Mouse (Mus musculus): ENCODE results near the gene Amotl2. TPM values are rescaled to one million over a fixed set of nuclear protein-coding genes. Genes with fewer than 3 reads are reported as not detected.

Gene Amotl2
- polyA plus RNA-seq, 1 experiment = 17.8 TPM

DNA sequence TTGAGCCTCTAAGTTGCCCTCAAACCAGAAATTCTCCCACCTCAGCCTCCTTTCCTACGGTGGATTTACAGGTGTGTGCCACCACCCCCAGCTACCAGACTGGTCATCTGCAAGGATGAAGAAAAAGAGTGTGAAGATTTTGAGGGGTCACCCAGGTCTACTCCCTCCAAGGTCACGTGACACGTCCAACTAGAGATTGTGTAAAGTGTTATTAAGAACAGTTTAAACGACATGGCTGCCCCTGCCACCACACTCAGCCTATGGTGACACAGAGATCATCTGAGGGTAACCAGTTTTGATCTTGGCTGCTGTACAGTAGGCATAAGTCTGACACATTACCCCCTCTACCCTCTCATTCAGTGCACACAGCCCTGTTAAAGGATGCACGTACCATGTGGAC, 17.0 kb downstream of the Amotl2 start:
- TF ChIP-seq GATA1 (IDR thresholded peaks at IDR 0.05; ENCODE audit: borderline replicate concordance, low read length) (no peak), FLI1 (IDR thresholded peaks at IDR 0.05; ENCODE audit: low read length) (no peak)
- Histone ChIP-seq H3K4me3 (replicated peaks) (no peak overlapping the region), H3K36me3 (replicated peaks; ENCODE audit: low read length) (peaks cover 56% of the 10 kb centered on the region), H3K4me1 (peaks cover 77% of the 10 kb centered on the region), H3K9me3 (no peaks in the 10 kb centered on the region), H3K27me3 (replicated peaks) (peaks cover 10% of the 10 kb centered on the region)

DNA sequence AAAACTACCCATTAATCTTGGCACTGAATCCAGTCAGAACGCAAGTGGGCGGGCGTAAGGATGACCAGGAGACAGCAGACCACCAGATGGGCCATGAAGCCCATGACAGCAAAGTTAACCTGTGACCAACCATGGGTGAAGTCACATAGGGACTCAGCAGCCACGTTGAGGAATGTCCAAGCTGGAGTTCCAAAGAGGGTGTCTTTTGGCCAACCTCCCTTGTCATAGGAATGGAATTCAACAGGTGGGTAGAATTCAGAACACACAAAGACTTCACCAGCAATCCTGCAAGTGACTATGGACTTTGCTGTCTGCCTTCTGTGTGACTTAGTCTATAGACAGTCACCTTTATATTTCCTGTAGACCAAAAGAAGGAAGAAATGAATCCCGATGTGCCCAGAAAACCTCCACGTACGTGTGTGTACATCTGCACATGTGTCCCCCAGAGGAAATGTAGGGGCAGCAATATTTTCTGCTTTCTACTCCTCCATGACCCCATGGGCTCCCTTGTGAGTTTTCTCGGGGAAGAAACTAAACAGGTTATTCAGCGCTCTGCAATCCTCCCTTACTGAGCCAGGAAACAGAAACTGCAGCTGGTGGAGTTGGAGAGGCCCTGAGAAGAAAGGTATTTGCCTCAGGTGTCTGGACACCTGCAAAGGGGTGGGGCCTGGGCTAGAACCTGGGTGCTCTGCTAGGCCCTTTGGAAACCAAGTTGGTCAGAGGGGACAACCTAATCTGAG, 17.7 kb downstream of the Amotl2 start:
- H3K36me3 ChIP-seq (replicated peaks; ENCODE audit: low read length) = peaks cover 49% of the 10 kb centered on the region
- peaks cover 11% of the 10 kb centered on the region for H3K27me3 ChIP-seq (replicated peaks)
- H3K4me3 ChIP-seq (replicated peaks) = no peak overlapping the region
- H3K9me3 ChIP-seq = no peaks in the 10 kb centered on the region
- TF ChIP-seq GATA1 (IDR thresholded peaks at IDR 0.05; ENCODE audit: borderline replicate concordance, low read length) = no peak
- peaks cover 72% of the 10 kb centered on the region for H3K4me1 ChIP-seq

DNA sequence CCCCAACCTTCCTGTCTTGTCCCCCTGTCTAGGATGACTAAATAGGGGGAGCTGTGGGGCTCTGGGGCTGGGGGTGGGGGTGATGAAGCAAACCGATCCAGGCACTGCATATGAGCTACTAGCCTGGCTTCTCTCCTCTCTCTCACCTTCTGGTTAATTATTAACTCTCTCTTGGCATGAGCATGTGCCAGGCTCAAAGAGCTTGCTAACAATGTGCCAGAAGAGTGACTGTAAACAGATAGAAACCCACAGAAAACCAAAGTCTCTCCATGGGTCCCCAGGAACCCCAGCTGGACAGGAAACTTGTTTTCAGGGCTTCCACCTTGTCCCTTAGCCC, 18.2 kb downstream of the Amotl2 start:
- Histone ChIP-seq H3K27me3 (replicated peaks) (peaks cover 15% of the 10 kb centered on the region), H3K4me3 (replicated peaks) (no peak overlapping the region), H3K4me1 (peaks cover 66% of the 10 kb centered on the region), H3K36me3 (replicated peaks; ENCODE audit: low read length) (peaks cover 43% of the 10 kb centered on the region), H3K9me3 (no peaks in the 10 kb centered on the region)
- TF ChIP-seq GATA1 (IDR thresholded peaks at IDR 0.05; ENCODE audit: borderline replicate concordance, low read length) (no peak), FLI1 (IDR thresholded peaks at IDR 0.05; ENCODE audit: low read length) (no peak)

DNA sequence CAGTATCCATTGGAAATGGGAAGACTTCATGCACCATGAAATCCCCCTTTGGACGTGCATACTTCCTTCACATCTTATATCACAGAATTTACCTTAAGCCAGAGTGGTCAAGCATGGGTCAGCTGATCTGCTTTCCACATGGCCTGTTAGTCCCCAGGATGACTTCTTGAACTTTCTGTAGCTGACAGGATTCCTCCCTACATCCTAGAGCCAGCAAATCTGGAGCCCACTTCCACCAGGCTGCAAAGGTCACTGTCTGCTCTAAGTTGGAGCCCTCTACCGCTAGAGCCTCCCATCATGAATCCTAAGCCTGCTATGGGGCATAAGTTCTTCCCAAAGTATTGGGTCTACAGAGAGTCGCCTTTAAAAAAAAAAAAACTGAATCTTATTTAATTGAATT, 18.8 kb downstream of the Amotl2 start:
- Histone ChIP-seq H3K36me3 (replicated peaks; ENCODE audit: low read length) (peaks cover 38% of the 10 kb centered on the region), H3K27me3 (replicated peaks) (peaks cover 17% of the 10 kb centered on the region), H3K4me1 (peaks cover 61% of the 10 kb centered on the region), H3K4me3 (replicated peaks) (no peak overlapping the region), H3K9me3 (no peaks in the 10 kb centered on the region)
- TF ChIP-seq FLI1 (IDR thresholded peaks at IDR 0.05; ENCODE audit: low read length) (no peak), GATA1 (IDR thresholded peaks at IDR 0.05; ENCODE audit: borderline replicate concordance, low read length) (no peak)

DNA sequence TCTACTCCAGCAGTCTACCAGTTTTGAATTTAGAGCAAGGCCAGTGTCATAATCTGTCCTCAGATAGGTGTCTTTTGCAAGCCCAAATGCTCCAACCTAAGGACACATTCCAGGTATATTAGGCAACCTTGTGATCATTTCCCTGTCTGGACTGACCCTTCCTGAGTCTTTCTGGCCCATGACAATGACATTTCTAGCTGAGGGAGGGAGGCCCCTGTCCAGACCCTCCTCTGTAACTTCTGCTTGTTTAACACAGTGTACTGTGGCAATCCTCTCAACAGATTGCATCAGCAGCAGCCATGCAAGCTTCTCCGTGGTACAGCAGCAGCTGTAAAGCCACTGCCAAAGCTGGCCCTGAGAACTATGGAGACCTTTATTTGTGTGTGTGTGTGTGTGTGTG, 19.5 kb downstream of the Amotl2 start:
- H3K27me3 ChIP-seq (replicated peaks) = peaks cover 23% of the 10 kb centered on the region
- H3K9me3 ChIP-seq = no peaks in the 10 kb centered on the region
- peaks cover 54% of the 10 kb centered on the region for H3K4me1 ChIP-seq
- peaks cover 32% of the 10 kb centered on the region for H3K36me3 ChIP-seq (replicated peaks; ENCODE audit: low read length)
- no peak for TF ChIP-seq FLI1 (IDR thresholded peaks at IDR 0.05; ENCODE audit: low read length)
- no peak for TF ChIP-seq GATA1 (IDR thresholded peaks at IDR 0.05; ENCODE audit: borderline replicate concordance, low read length)
- H3K4me3 ChIP-seq (replicated peaks) = no peak overlapping the region

DNA sequence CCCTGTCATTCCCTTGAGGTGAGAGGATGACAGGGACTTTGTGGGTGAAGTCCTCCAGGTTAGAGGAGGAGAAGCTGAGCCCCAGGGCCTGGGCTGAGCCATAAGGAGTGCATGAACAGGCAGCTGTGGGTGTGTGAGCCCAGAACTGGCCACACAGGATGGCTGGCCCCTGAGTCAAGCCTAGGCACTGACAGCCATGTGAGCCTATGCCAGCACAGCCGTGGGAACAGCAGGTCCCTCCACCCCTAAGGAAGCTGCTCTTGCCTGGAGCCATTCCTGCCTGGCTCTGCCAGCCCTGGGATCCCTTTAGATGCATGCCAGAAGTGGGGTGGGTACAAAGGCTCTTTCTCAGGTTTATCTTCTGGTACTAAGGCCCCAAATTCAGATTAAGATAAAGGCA, 20.9 kb downstream of the Amotl2 start:
- H3K9me3 ChIP-seq = no peaks in the 10 kb centered on the region
- H3K4me1 ChIP-seq = peaks cover 40% of the 10 kb centered on the region
- H3K27me3 ChIP-seq (replicated peaks) = peaks cover 30% of the 10 kb centered on the region
- no peak overlapping the region for H3K4me3 ChIP-seq (replicated peaks)
- TF ChIP-seq GATA1 (IDR thresholded peaks at IDR 0.05; ENCODE audit: borderline replicate concordance, low read length) (no peak), FLI1 (IDR thresholded peaks at IDR 0.05; ENCODE audit: low read length) (no peak)
- peaks cover 18% of the 10 kb centered on the region for H3K36me3 ChIP-seq (replicated peaks; ENCODE audit: low read length)

DNA sequence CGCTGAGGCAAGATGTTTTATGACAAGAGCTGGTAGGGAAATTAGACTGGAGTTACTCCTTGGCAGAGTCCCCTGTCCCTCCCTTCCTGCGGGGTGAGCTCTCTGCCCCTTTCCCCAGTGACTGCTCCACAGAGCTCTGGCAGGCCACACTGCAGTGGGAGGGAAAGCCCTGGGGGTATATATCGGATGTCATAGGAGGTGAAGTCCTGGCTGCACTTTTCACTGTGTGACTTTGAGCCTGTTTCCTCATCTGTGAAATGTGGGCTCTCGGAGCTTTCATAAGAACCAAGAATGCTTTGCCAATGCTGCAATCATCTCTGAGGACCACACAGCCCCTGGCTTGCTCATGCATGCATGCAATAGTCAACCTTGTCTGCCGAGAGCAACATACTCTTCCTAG, 30.3 kb downstream of the Amotl2 start:
- H3K36me3 ChIP-seq (replicated peaks; ENCODE audit: low read length) = no peaks in the 10 kb centered on the region
- H3K9me3 ChIP-seq = no peaks in the 10 kb centered on the region
- no peak for TF ChIP-seq FLI1 (IDR thresholded peaks at IDR 0.05; ENCODE audit: low read length)
- no peak for TF ChIP-seq GATA1 (IDR thresholded peaks at IDR 0.05; ENCODE audit: borderline replicate concordance, low read length)
- H3K4me3 ChIP-seq (replicated peaks) = no peak overlapping the region
- no peaks in the 10 kb centered on the region; the same call in 1 of the 2 replicates for H3K4me1 ChIP-seq
- peaks cover 24% of the 10 kb centered on the region for H3K27me3 ChIP-seq (replicated peaks)

DNA sequence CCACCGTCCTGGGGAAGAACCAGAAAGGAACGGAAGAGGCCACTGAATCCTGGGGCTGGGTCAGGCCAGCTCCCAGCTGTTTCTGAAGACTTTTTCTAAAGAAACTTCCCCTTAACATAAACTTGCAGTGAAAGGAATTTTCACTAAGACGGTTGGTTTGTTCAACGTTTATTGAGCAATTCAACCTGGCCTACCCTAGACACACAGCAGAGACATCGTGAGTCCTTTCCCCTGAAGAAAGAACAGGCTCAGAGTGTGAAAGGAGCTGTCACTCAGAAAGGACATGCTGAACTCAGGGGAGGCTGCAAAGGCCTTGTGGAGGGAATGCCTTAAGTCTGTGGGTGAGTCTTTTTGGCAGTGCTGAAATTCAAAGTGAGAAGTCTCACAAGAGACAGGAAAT, 31.4 kb downstream of the Amotl2 start:
- H3K9me3 ChIP-seq = no peaks in the 10 kb centered on the region
- TF ChIP-seq GATA1 (IDR thresholded peaks at IDR 0.05; ENCODE audit: borderline replicate concordance, low read length) (no peak), FLI1 (IDR thresholded peaks at IDR 0.05; ENCODE audit: low read length) (no peak)
- H3K27me3 ChIP-seq (replicated peaks) = peaks cover 28% of the 10 kb centered on the region
- no peak overlapping the region for H3K4me3 ChIP-seq (replicated peaks)
- H3K36me3 ChIP-seq (replicated peaks; ENCODE audit: low read length) = no peaks in the 10 kb centered on the region
- H3K4me1 ChIP-seq = peaks cover 2% of the 10 kb centered on the region; the same call in 1 of the 2 replicates

DNA sequence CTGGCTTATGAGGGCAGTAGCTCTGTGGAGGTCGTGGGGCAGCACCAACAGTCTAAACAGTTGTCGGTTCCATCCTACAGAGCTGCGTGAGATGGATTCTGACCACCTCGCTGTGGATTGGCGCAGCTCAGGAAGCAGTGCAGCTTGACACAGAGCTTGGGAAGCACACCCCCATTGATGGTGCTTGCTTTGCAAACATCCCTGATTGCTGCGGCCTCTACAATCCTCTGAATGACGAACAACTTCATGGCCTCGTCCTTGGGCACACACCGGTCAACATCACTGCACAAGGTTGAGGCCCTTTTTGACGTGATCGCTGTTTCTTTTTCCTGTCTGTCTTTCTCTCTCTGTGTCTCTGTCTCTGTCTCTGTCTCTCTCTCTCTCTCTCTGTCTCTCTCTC, 32.7 kb downstream of the Amotl2 start:
- no peak overlapping the region for H3K4me3 ChIP-seq (replicated peaks)
- H3K36me3 ChIP-seq (replicated peaks; ENCODE audit: low read length) = no peaks in the 10 kb centered on the region
- no peaks in the 10 kb centered on the region for H3K9me3 ChIP-seq
- peaks cover 38% of the 10 kb centered on the region for H3K27me3 ChIP-seq (replicated peaks)
- peaks cover 10% of the 10 kb centered on the region for H3K4me1 ChIP-seq
- TF ChIP-seq GATA1 (IDR thresholded peaks at IDR 0.05; ENCODE audit: borderline replicate concordance, low read length) (no peak), FLI1 (IDR thresholded peaks at IDR 0.05; ENCODE audit: low read length) (no peak)

DNA sequence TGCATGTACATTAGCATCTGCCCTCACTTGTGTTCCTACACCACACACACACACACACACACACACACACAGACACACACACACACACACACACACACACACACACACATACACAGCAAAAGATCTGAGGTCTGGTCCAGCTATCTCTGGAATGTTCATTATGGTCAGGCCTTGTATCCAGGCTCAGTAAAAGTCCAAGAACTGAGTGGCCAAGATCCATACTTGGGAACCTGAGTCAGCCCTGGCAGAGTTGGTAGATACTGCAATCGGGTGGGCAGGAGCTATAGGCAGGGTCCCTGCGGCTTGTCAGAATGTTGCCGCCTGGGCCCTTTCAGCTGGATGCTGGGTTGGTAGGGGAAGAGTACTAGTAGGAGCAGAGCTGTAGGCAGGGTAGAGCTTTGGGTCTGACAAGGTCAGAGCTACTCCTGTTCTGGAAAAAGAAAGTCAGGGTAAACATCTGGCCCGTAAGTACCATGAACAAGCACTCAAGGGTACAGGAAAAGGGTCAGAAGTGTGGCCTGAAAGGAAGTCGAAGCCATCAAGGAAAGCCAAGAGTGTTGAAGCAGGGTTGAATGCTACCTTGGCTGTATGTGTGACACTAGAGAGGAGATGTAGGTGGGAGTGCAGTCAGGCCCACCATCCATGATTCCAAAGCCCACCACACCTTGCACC, 35.3 kb downstream of the Amotl2 start:
- Histone ChIP-seq H3K27me3 (replicated peaks) (peaks cover 51% of the 10 kb centered on the region), H3K36me3 (replicated peaks; ENCODE audit: low read length) (no peaks in the 10 kb centered on the region), H3K4me3 (replicated peaks) (no peak overlapping the region), H3K9me3 (no peaks in the 10 kb centered on the region), H3K4me1 (peaks cover 10% of the 10 kb centered on the region)
- TF ChIP-seq GATA1 (IDR thresholded peaks at IDR 0.05; ENCODE audit: borderline replicate concordance, low read length) = no peak
- no peak for TF ChIP-seq FLI1 (IDR thresholded peaks at IDR 0.05; ENCODE audit: low read length)

Data from megakaryocyte, embryonic 14.5 days (primary cell).